Mouse (Mus musculus): ENCODE data around the gene Rps19.

DNA sequence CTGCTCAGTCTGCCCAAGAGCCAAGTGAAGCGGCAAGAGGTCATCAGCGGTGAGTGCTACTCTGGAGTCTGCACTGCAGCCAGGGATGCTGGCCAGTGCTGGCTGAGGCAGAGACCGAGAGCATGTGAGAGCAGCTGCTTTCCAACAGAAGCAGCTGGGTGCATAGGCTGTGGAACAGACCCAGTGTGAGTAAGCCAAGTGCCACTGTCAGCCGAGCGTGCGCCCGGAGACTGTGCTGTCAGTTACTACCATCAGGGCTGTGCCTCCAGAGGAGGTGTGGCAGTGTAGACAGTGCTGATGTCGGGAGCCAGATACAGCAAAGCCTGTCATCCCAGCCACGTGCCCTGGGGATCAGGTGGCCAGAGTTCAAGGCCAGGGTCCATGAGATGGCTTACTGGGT, 35.6 kb downstream of the Rps19 start:
- no peak for TF ChIP-seq CTCF (IDR thresholded peaks at IDR 0.05; ENCODE audit: extremely low read depth, insufficient read depth, insufficient read length, insufficient replicate concordance)
- no peak for TF ChIP-seq POLR2A (IDR thresholded peaks at IDR 0.05; ENCODE audit: low read depth, low read length)
